ENCODE assay signal across 11 mouse cellular contexts in genomic region chr16:89854731-89855130, GRCm38 (mm10).
DNase-seq lines count a peak whose midpoint lies in the region; ATAC-seq and TF ChIP-seq lines count a peak whose summit lies in the region.
"Had no signal": no experiment of that assay in that cellular context is flagged by ENCODE, and none has a peak within 500 bp of the region (broad histone marks: within the 10 kb centered on the region; RNA-seq: fewer than 3 reads in every experiment).

No protein-coding gene starts in this region.

- no peaks in the 10 kb centered on the region for H3K4me1 ChIP-seq in kidney, adult 2 months (ENCODE audit: control insufficient read depth, insufficient read depth, low read length)
- H3K4me1 ChIP-seq in kidney, embryonic 15.5 days: no peaks in the 10 kb centered on the region
- no peaks in the 10 kb centered on the region for H3K4me1 ChIP-seq in midbrain, embryonic 14.5 days (ENCODE audit: control insufficient read depth, insufficient read depth, low read length)
- peaks cover 14% of the 10 kb centered on the region for H3K4me1 ChIP-seq in midbrain, embryonic 10.5 days

- H3K27ac ChIP-seq in kidney, adult 2 months (ENCODE audit: insufficient read depth, low read depth, low read length): no peak overlapping the region
- H3K27ac ChIP-seq in kidney, embryonic 15.5 days: no peak overlapping the region
- H3K27ac ChIP-seq in midbrain, embryonic 14.5 days (replicated peaks; ENCODE audit: low read depth, low read length): no peak overlapping the region
- H3K27ac ChIP-seq in midbrain, embryonic 10.5 days (replicated peaks): no peak overlapping the region
- H3K27ac ChIP-seq: forebrain, embryonic 15.5 days had no signal

- peak; percentile 32; the same call in 1 of the 2 replicates for TF ChIP-seq CTCF in kidney, adult 2 months (conservative IDR thresholded peaks at IDR 0.05; ENCODE audit: insufficient read depth, insufficient read length, low read depth, low read length)

- no peaks in the 10 kb centered on the region for H3K36me3 ChIP-seq in kidney, adult 2 months (ENCODE audit: control insufficient read depth, insufficient read depth, low read length)
- 0 out of 2 replicates have a peak, but pooled peaks cover 6% of the 10 kb centered on the region for H3K36me3 ChIP-seq in kidney, embryonic 15.5 days
- H3K36me3 ChIP-seq in midbrain, embryonic 14.5 days (ENCODE audit: control insufficient read depth, insufficient read depth, low read length): 0 out of 2 replicates have a peak, but pooled peaks cover 2% of the 10 kb centered on the region
- H3K36me3 ChIP-seq in midbrain, embryonic 10.5 days: peaks cover 15% of the 10 kb centered on the region

- TF ChIP-seq POLR2A in kidney, adult 2 months (IDR thresholded peaks at IDR 0.05; ENCODE audit: low read depth, low read length): no peak

- H3K4me3 ChIP-seq in kidney, adult 2 months (ENCODE audit: insufficient read depth, low read depth, low read length): no peak overlapping the region
- H3K4me3 ChIP-seq in kidney, embryonic 15.5 days (replicated peaks): no peak overlapping the region
- H3K4me3 ChIP-seq in midbrain, embryonic 14.5 days (replicated peaks; ENCODE audit: low read depth, low read length): no peak overlapping the region
- no peak overlapping the region for H3K4me3 ChIP-seq in midbrain, embryonic 10.5 days
- H3K4me3 ChIP-seq: forebrain, embryonic 15.5 days had no signal

- no peak overlapping the region for H3K9ac ChIP-seq in kidney, embryonic 15.5 days
- no peak overlapping the region for H3K9ac ChIP-seq in midbrain, embryonic 14.5 days (replicated peaks; ENCODE audit: low read length)
- H3K9ac ChIP-seq: forebrain, embryonic 15.5 days had no signal

- WGBS in kidney, adult 2 months: 79% methylated on average over 8 of the region's 8 CpGs
- 85% methylated on average over 8 of the region's 8 CpGs for WGBS in kidney, embryonic 15.5 days
- 81% methylated on average over 8 of the region's 8 CpGs for WGBS in midbrain, embryonic 14.5 days
- WGBS in midbrain, embryonic 10.5 days: 89% methylated on average over 8 of the region's 8 CpGs

- no peaks in the 10 kb centered on the region for H3K9me3 ChIP-seq in kidney, embryonic 15.5 days (replicated peaks)
- H3K9me3 ChIP-seq in midbrain, embryonic 14.5 days (ENCODE audit: control insufficient read depth, low read length): no peaks in the 10 kb centered on the region
- no peaks in the 10 kb centered on the region for H3K9me3 ChIP-seq in midbrain, embryonic 10.5 days (replicated peaks)
- H3K9me3 ChIP-seq: forebrain, embryonic 15.5 days had no signal

- no peak for ATAC-seq in cerebellum, adult (ENCODE audit: insufficient number of reproducible peaks, low FRiP score, low TSS enrichment)
- no peak for ATAC-seq in kidney, embryonic 15.5 days (replicated peaks; ENCODE audit: low FRiP score)
- ATAC-seq in midbrain, embryonic 14.5 days (ENCODE audit: low FRiP score, low TSS enrichment): no peak
- ATAC-seq: forebrain, embryonic 15.5 days had no signal

- DNase-seq in cerebellum, adult 9-10 months: peak; percentile 53
- DNase-seq in kidney, adult 2 months: no peak
- DNase-seq in midbrain, embryonic 14.5 days: peak; percentile 42
- DNase-seq in midbrain, embryonic 10.5 days (ENCODE audit: low spot score): no peak
- DNase-seq in urinary bladder, postnatal 4 days (ENCODE audit: low spot score in 2 of 2): no peak
- DNase-seq in ovary, postnatal 10 days (ENCODE audit: low spot score): no peak
- DNase-seq: gastrocnemius, postnatal 10 days; thymus, postnatal 36 days had no signal

- H3K27me3 ChIP-seq in kidney, adult 2 months (replicated peaks; ENCODE audit: control insufficient read depth, insufficient read depth, low read length): no peaks in the 10 kb centered on the region
- H3K27me3 ChIP-seq in kidney, embryonic 15.5 days: no peaks in the 10 kb centered on the region
- no peaks in the 10 kb centered on the region for H3K27me3 ChIP-seq in midbrain, embryonic 14.5 days (ENCODE audit: control insufficient read depth, insufficient read depth, low read length)
- no peaks in the 10 kb centered on the region for H3K27me3 ChIP-seq in midbrain, embryonic 10.5 days (ENCODE audit: low read depth, poor library complexity, severe bottlenecking)
- H3K27me3 ChIP-seq: forebrain, embryonic 15.5 days had no signal

- no peak overlapping the region for H3K4me2 ChIP-seq in kidney, embryonic 15.5 days
- H3K4me2 ChIP-seq in midbrain, embryonic 14.5 days (ENCODE audit: low read length): no peak overlapping the region
- H3K4me2 ChIP-seq: forebrain, embryonic 15.5 days had no signal

Comparison
In these comparisons a context has a peak if more than half of its experiments do, and no peak if none do; other contexts are left out.
1. DNase-seq: peak in cerebellum, adult 9-10 months (single experiment) and midbrain, embryonic 14.5 days (single experiment); none in kidney, adult 2 months (single experiment), midbrain, embryonic 10.5 days (single experiment), urinary bladder, postnatal 4 days (0 of 2) and ovary, postnatal 10 days (single experiment).